Mouse (Mus musculus): ENCODE results near the gene Supt5. TPM values are rescaled to one million over a fixed set of nuclear protein-coding genes. Genes with fewer than 3 reads are reported as not detected.

Gene Supt5
- polyA plus RNA-seq, 1 experiment from 2014 or later = 104 TPM

- H3K36me3 ChIP-seq = peaks cover 9% of the 10 kb centered on the region; the same call in 1 of the 2 replicates
- ATAC-seq (ENCODE audit: low FRiP score, low read depth) = no peak
Observed at GRCm38 (mm10) chr7:28359854-28360253, 21.3 kb upstream of the Supt5 start.

GRCm38 (mm10) chr7:28358431-28358830 lies 19.9 kb upstream of the Supt5 start:
- Histone ChIP-seq H3K27ac (replicated peaks) (0 out of 2 replicates have a peak overlapping the region, but pooled peaks have one; percentile 42), H3K9me3 (no peaks in the 10 kb centered on the region), H3K27me3 (no peaks in the 10 kb centered on the region), H3K4me2 (no peak overlapping the region), H3K4me1 (replicated peaks) (peaks cover 9% of the 10 kb centered on the region; the same call in 1 of the 2 replicates), H3K4me3 (no peak overlapping the region), H3K9ac (no peak overlapping the region), H3K36me3 (peaks cover 21% of the 10 kb centered on the region)
- WGBS = 73% methylated on average over 7 of the region's 7 CpGs
- no peak for ATAC-seq (ENCODE audit: low FRiP score, low read depth)

More at GRCm38 (mm10) chr7:28359854-28360253, 21.3 kb upstream of the Supt5 start:
- H3K9me3 ChIP-seq = no peaks in the 10 kb centered on the region
- H3K4me2 ChIP-seq = no peak overlapping the region
- no peak overlapping the region for H3K4me3 ChIP-seq
- H3K9ac ChIP-seq = no peak overlapping the region
- peaks cover 9% of the 10 kb centered on the region; the same call in 1 of the 2 replicates for H3K4me1 ChIP-seq (replicated peaks)
- no peak overlapping the region for H3K27ac ChIP-seq (replicated peaks)
- H3K27me3 ChIP-seq = no peaks in the 10 kb centered on the region
- WGBS = 88% methylated on average over 10 of the region's 10 CpGs

DNA sequence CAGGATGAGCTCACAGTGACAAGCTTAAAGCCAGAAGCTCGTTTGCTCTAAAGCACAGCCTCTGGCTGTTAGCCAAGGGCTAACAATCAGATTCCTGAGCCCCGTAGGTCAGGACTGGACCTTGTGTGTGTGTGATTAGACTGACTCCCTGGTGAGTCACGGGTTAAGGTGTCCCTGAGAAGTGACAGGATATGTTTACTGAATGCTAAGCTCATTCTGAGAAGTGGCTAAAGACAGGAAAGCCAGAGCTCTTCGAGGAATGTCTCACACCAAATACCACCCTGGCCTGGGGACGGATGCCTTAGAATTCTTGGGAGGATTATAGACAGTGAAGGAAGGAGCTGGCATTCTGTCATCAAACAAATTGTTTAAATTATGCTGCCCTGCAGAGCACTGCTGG lies 19.4 kb upstream of the Supt5 start:
- no peak overlapping the region for H3K4me3 ChIP-seq
- H3K27me3 ChIP-seq = no peaks in the 10 kb centered on the region
- WGBS = 20% methylated on average over 5 of the region's 5 CpGs
- H3K9ac ChIP-seq = no peak overlapping the region
- H3K36me3 ChIP-seq = peaks cover 26% of the 10 kb centered on the region
- H3K4me1 ChIP-seq (replicated peaks) = peaks cover 9% of the 10 kb centered on the region; the same call in 1 of the 2 replicates
- H3K4me2 ChIP-seq = no peak overlapping the region
- no peak overlapping the region for H3K27ac ChIP-seq (replicated peaks)
- no peak for ATAC-seq (ENCODE audit: low FRiP score, low read depth)
- H3K9me3 ChIP-seq = no peaks in the 10 kb centered on the region

DNA sequence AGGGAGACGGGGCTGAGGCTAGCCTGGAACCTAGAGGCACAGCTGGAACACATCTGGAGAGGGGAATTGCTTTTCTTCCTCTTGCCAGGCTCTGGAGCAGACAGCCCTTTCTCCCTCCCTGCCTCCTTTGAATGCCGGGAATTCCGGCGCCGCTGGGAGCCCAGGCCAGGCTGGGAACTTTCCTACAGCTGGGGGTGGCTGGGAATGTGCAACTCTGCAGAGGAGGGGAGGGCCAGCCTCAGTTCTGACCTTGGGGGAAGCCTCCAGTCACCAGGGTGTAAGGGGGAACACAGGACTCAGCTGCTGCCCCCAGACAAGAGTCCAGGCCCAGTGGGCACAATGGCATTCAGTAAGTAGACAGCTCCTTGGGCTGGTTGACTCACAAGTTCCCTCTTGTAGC lies 18.4 kb upstream of the Supt5 start:
- WGBS = 3% methylated on average over 5 of the region's 5 CpGs
- H3K9me3 ChIP-seq = no peaks in the 10 kb centered on the region
- peaks cover 25% of the 10 kb centered on the region for H3K36me3 ChIP-seq
- no peak for ATAC-seq (ENCODE audit: low FRiP score, low read depth)
- H3K27ac ChIP-seq (replicated peaks) = peak overlapping the region; percentile 64
- H3K4me3 ChIP-seq = no peak overlapping the region
- no peaks in the 10 kb centered on the region for H3K27me3 ChIP-seq
- H3K4me2 ChIP-seq = no peak overlapping the region
- H3K9ac ChIP-seq = no peak overlapping the region
- peaks cover 11% of the 10 kb centered on the region for H3K4me1 ChIP-seq (replicated peaks)

GRCm38 (mm10) chr7:28355221-28355620 lies 16.7 kb upstream of the Supt5 start:
- no peak overlapping the region for H3K27ac ChIP-seq (replicated peaks)
- no peak overlapping the region for H3K9ac ChIP-seq
- ATAC-seq (ENCODE audit: low FRiP score, low read depth) = no peak
- H3K27me3 ChIP-seq = no peaks in the 10 kb centered on the region
- no peak overlapping the region for H3K4me2 ChIP-seq
- WGBS = 87% methylated on average over 3 of the region's 3 CpGs
- H3K4me1 ChIP-seq (replicated peaks) = peaks cover 21% of the 10 kb centered on the region
- no peak overlapping the region for H3K4me3 ChIP-seq
- H3K9me3 ChIP-seq = no peaks in the 10 kb centered on the region
- H3K36me3 ChIP-seq = peaks cover 23% of the 10 kb centered on the region

DNA sequence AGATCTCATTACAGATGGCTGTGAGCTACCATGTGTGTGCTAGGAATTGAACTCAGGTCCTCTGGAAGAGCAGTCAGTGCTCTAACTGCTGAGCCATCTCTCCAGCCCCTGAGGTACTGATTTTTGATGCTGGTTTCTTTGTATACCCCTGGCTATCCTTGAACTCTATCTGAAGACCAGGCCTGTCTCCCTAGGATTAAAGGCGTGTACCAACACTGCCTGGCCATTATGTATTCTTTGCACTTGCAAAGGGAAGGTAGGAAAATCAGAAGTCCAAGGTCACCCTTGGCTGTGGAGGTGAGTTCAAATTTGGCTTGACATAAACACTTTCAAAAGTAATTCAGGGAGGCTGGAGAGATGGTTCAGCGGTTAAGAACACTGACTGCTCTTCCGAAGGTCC lies 16.1 kb upstream of the Supt5 start:
- 92% methylated on average over 3 of the region's 3 CpGs for WGBS

GRCm38 (mm10) chr7:28354113-28354581 lies 15.6 kb upstream of the Supt5 start:
- Histone ChIP-seq H3K9ac (no peak overlapping the region), H3K27ac (replicated peaks) (no peak overlapping the region), H3K36me3 (peaks cover 23% of the 10 kb centered on the region), H3K9me3 (no peaks in the 10 kb centered on the region), H3K27me3 (no peaks in the 10 kb centered on the region), H3K4me2 (no peak overlapping the region), H3K4me1 (replicated peaks) (peaks cover 30% of the 10 kb centered on the region), H3K4me3 (no peak overlapping the region)
- no peak for ATAC-seq (ENCODE audit: low FRiP score, low read depth)
- 93% methylated on average over 3 of the region's 3 CpGs for WGBS

More for the DNA sequence above, 16.1 kb upstream of the Supt5 start:
- Histone ChIP-seq H3K27me3 (no peaks in the 10 kb centered on the region), H3K9me3 (no peaks in the 10 kb centered on the region), H3K4me2 (no peak overlapping the region), H3K4me3 (no peak overlapping the region), H3K36me3 (peaks cover 23% of the 10 kb centered on the region), H3K9ac (no peak overlapping the region), H3K27ac (replicated peaks) (no peak overlapping the region), H3K4me1 (replicated peaks) (peaks cover 27% of the 10 kb centered on the region)
- ATAC-seq (ENCODE audit: low FRiP score, low read depth) = no peak

DNA sequence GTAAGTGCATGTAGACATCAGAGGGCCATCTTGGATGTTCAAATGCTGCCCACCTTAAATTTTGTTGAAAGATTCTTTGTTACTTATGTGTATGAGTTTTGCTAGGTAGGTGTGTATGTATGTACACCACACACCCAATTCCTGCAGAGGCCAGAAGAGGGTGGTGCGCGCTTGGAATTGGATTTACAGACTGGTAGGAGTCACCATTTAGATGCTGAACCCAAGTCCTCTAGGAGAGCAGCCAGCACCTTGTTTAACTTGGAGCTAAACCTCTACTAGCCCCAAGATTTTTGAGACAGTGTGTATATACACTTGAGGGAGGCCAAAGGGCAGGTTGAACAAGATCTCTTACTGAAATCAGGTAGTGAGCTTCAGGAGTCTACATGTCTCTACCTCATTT lies 14.7 kb upstream of the Supt5 start:
- peaks cover 23% of the 10 kb centered on the region for H3K36me3 ChIP-seq
- H3K9ac ChIP-seq = no peak overlapping the region
- H3K4me2 ChIP-seq = no peak overlapping the region
- no peak overlapping the region for H3K27ac ChIP-seq (replicated peaks)
- H3K9me3 ChIP-seq = no peaks in the 10 kb centered on the region
- no peak for ATAC-seq (ENCODE audit: low FRiP score, low read depth)
- H3K4me3 ChIP-seq = no peak overlapping the region
- WGBS = 91% methylated on average over 2 of the region's 2 CpGs
- peaks cover 28% of the 10 kb centered on the region for H3K4me1 ChIP-seq (replicated peaks)
- no peaks in the 10 kb centered on the region for H3K27me3 ChIP-seq

- Histone ChIP-seq H3K4me3 (peak overlapping the region; percentile 87), H3K9ac (peak overlapping the region; percentile 93), H3K27ac (replicated peaks) (no peak overlapping the region), H3K4me1 (replicated peaks) (peaks cover 21% of the 10 kb centered on the region), H3K36me3 (peaks cover 23% of the 10 kb centered on the region), H3K27me3 (no peaks in the 10 kb centered on the region), H3K4me2 (peak overlapping the region; percentile 89), H3K9me3 (no peaks in the 10 kb centered on the region)
- no peak for ATAC-seq (ENCODE audit: low FRiP score, low read depth)
- WGBS = 47% methylated on average over 4 of the region's 4 CpGs
Observed at GRCm38 (mm10) chr7:28351676-28352191, 13.2 kb upstream of the Supt5 start.

GRCm38 (mm10) chr7:28350155-28350883 lies 11.8 kb upstream of the Supt5 start, which contains the start of gene Rps16:
Gene Rps16 (plus strand): TSS chr7:28350652.
- peak within 1 kb of the TSS; percentile 93 for H3K9ac ChIP-seq
- H3K4me3 ChIP-seq = peak within 1 kb of the TSS; percentile 87
- under 1% methylated on average over 50 of the region's 50 CpGs for WGBS
- ATAC-seq (ENCODE audit: low FRiP score, low read depth) = peak; percentile 95
- H3K4me1 ChIP-seq (replicated peaks) = peaks cover 21% of the 10 kb centered on the region
- H3K4me2 ChIP-seq = peak within 1 kb of the TSS; percentile 89
- no peaks in the 10 kb centered on the region for H3K27me3 ChIP-seq
- H3K9me3 ChIP-seq = no peaks in the 10 kb centered on the region
- peaks cover 23% of the 10 kb centered on the region for H3K36me3 ChIP-seq
- H3K27ac ChIP-seq (replicated peaks) = peak within 1 kb of the TSS; percentile 93

GRCm38 (mm10) chr7:28348601-28349000 lies 10.1 kb upstream of the Supt5 start:
- no peaks in the 10 kb centered on the region for H3K27me3 ChIP-seq
- ATAC-seq (ENCODE audit: low FRiP score, low read depth) = no peak
- H3K27ac ChIP-seq (replicated peaks) = no peak overlapping the region
- H3K36me3 ChIP-seq = peaks cover 12% of the 10 kb centered on the region
- H3K4me1 ChIP-seq (replicated peaks) = peaks cover 24% of the 10 kb centered on the region
- H3K9ac ChIP-seq = no peak overlapping the region
- H3K4me2 ChIP-seq = no peak overlapping the region
- no peaks in the 10 kb centered on the region for H3K9me3 ChIP-seq
- no peak overlapping the region for H3K4me3 ChIP-seq
- 83% methylated on average over 7 of the region's 7 CpGs for WGBS

- Histone ChIP-seq H3K9me3 (no peaks in the 10 kb centered on the region), H3K27ac (replicated peaks) (no peak overlapping the region), H3K27me3 (no peaks in the 10 kb centered on the region), H3K4me3 (no peak overlapping the region), H3K36me3 (peaks cover 3% of the 10 kb centered on the region), H3K4me2 (no peak overlapping the region), H3K9ac (no peak overlapping the region), H3K4me1 (replicated peaks) (peaks cover 24% of the 10 kb centered on the region)
- ATAC-seq (ENCODE audit: low FRiP score, low read depth) = no peak
- 67% methylated on average over 3 of the region's 3 CpGs for WGBS
Observed at GRCm38 (mm10) chr7:28347746-28348145, 9.2 kb upstream of the Supt5 start.

All from hindbrain, embryonic 15.5 days (tissue).